Mouse (Mus musculus) liver, embryonic 14.5 days (tissue): ENCODE results near the gene Sec1. TPM values are rescaled to one million over a fixed set of nuclear protein-coding genes. Genes with fewer than 3 reads are reported as not detected.

Experiments used
- ATAC-seq: fragments of 200-750 bp; cut with Nextera tagmentation; 2 replicates; pipeline ENCODE4 v1.8.0; 2017; ENCODE audit warnings: moderate number of reproducible peaks, mild to moderate bottlenecking, moderate library complexity; ENCODE audit not compliant: insufficient read depth
- DNase-seq, 3 experiments: peaks; one replicate each; pipeline ENCODE4 v3.0.0-alpha.2; 2012 to 2013; ENCODE audit warnings: low read depth in 3 of 3, low spot score in 3 of 3
- H3K27ac ChIP-seq: fragments of 300-500 bp; sonication (generic); 2 replicates; pipeline ENCODE4 v1.5.1; 2014; ENCODE audit warnings: moderate library complexity, mild to moderate bottlenecking, control low read depth, inconsistent platforms
- H3K27me3 ChIP-seq: fragments of 300-500 bp; sonication (generic); 2 replicates; pipeline ENCODE4 v1.6.1; 2014; ENCODE audit warnings: mild to moderate bottlenecking, low read length, moderate library complexity; ENCODE audit not compliant: control insufficient read depth, insufficient read depth
- H3K36me3 ChIP-seq: fragments of 300-500 bp; sonication (generic); replicated peaks from 2 replicates; pipeline ENCODE4 v1.6.1; 2014; ENCODE audit warnings: low read depth; ENCODE audit not compliant: control insufficient read depth, insufficient read depth
- H3K4me1 ChIP-seq, 2 experiments: fragments of 200-500 bp in 1 of 2; fragments of 300-500 bp in 1 of 2; sonication (generic) in 1 of 2; replicated peaks; 2 replicates each; pipeline ENCODE4 v1.6.1; 2012 to 2014; ENCODE audit warnings: antibody characterized with exemption in 1 of 2, inconsistent platforms in 1 of 2, low read length in 1 of 2; ENCODE audit not compliant: control insufficient read depth in 2 of 2, insufficient read depth in 2 of 2
- H3K4me2 ChIP-seq: fragments of 300-500 bp; sonication (generic); 2 replicates; pipeline ENCODE4 v1.6.1; 2014; ENCODE audit warnings: low read depth, mild to moderate bottlenecking, control low read depth, moderate library complexity
- H3K4me3 ChIP-seq, 2 experiments: fragments of 200-500 bp in 1 of 2; fragments of 300-500 bp in 1 of 2; sonication (generic) in 1 of 2; 2 replicates each; pipeline ENCODE4 v1.5.1; 2012 to 2014; ENCODE audit warnings: low read depth in 2 of 2, low read length in 2 of 2, mild to moderate bottlenecking in 2 of 2, control low read depth in 1 of 2, inconsistent platforms in 1 of 2, moderate library complexity in 1 of 2; ENCODE audit not compliant: insufficient read depth in 1 of 2
- H3K9ac ChIP-seq: fragments of 300-500 bp; sonication (generic); replicated peaks from 2 replicates; pipeline ENCODE4 v1.6.1; 2014; ENCODE audit warnings: mild to moderate bottlenecking, control low read depth, moderate library complexity
- H3K9me3 ChIP-seq: fragments of 300-500 bp; sonication (generic); 2 replicates; pipeline ENCODE4 v1.6.1; 2016; ENCODE audit warnings: low read length, mixed read lengths; ENCODE audit not compliant: control insufficient read depth
- CTCF ChIP-seq: IDR thresholded peaks from 2 replicates; pipeline ENCODE4 v1.5.1; 2016; ENCODE audit warnings: antibody characterized with exemption, low read depth, control low read depth
- EP300 ChIP-seq: IDR thresholded peaks from 2 replicates; pipeline ENCODE4 v1.6.1; 2016; ENCODE audit warnings: antibody characterized with exemption, low read depth
- WGBS: fragments of 180-500 bp; shearing (Covaris S2); extraction: QIAGEN DNeasy Blood & Tissue Kit; methylation state at CpG from one replicate; pipeline ENCODE4 v1.1.7; 2014; ENCODE audit not compliant: insufficient replicate concordance; 5-methylcytosine and 5-hydroxymethylcytosine counted together
- polyA plus RNA-seq, 2 experiments: library from polyadenylated mRNA; depleted of rRNA in 1 of 2; stranded (reverse) in 1 of 2; unstranded in 1 of 2; fragments of >200 nt; fragmentation: Nextera tagmentation in 1 of 2; extraction: Ambion mirVana in 1 of 2; gene quantifications; 2 replicates each; pipeline versions ENCODE4 v1.2.1 to v1.2.3; 2012 to 2014

The Sec1 gene
- polyA plus RNA-seq, 2 experiments = 0.02 TPM; not detected in 1

GRCm38 (mm10) chr7:45702809-45703520, 8.8 kb upstream of the Sec1 start:
- H3K9ac ChIP-seq = no peak overlapping the region

GRCm38 (mm10) chr7:45702316-45702715, 8.1 kb upstream of the Sec1 start:
- no peak overlapping the region for H3K27ac ChIP-seq
- H3K9me3 ChIP-seq = no peaks in the 10 kb centered on the region
- ATAC-seq (no peak), DNase-seq (no peak)
- H3K4me3 ChIP-seq = no peak overlapping the region
- H3K4me2 ChIP-seq = no peak overlapping the region
- H3K36me3 ChIP-seq = no peaks in the 10 kb centered on the region
- peaks cover 31% of the 10 kb centered on the region for H3K27me3 ChIP-seq
- 76% methylated on average over 11 of the region's 11 CpGs for WGBS
- no peak for TF ChIP-seq EP300
- TF ChIP-seq CTCF = no peak
- no peak overlapping the region for H3K9ac ChIP-seq
- H3K4me1 ChIP-seq = peaks cover 21 to 23% of the 10 kb centered on the region in 2 experiments

More at GRCm38 (mm10) chr7:45702809-45703520, 8.8 kb upstream of the Sec1 start:
- DNase-seq (no peak), ATAC-seq (no peak)
- TF ChIP-seq CTCF = no peak
- no peak for TF ChIP-seq EP300
- H3K9me3 ChIP-seq = no peaks in the 10 kb centered on the region
- H3K4me1 ChIP-seq = peaks cover 26 to 28% of the 10 kb centered on the region in 2 experiments
- no peak overlapping the region for H3K27ac ChIP-seq
- WGBS = 76% methylated on average over 17 of the region's 17 CpGs
- no peaks in the 10 kb centered on the region for H3K36me3 ChIP-seq
- H3K27me3 ChIP-seq = peaks cover 31% of the 10 kb centered on the region
- H3K4me2 ChIP-seq = no peak overlapping the region
- no peak overlapping the region for H3K4me3 ChIP-seq

- Histone ChIP-seq H3K4me2 (no peak overlapping the region), H3K27ac (no peak overlapping the region), H3K4me3 (no peak overlapping the region), H3K36me3 (no peaks in the 10 kb centered on the region), H3K9me3 (no peaks in the 10 kb centered on the region), H3K4me1 (peaks cover 17 to 19% of the 10 kb centered on the region in 2 experiments), H3K27me3 (peaks cover 31% of the 10 kb centered on the region), H3K9ac (no peak overlapping the region)
- TF ChIP-seq CTCF = no peak
- TF ChIP-seq EP300 = no peak
- WGBS = 72% methylated on average over 11 of the region's 11 CpGs
- no peak for DNase-seq
- ATAC-seq = no peak
Measured at GRCm38 (mm10) chr7:45701607-45702006, 7.4 kb upstream of the Sec1 start.

DNA sequence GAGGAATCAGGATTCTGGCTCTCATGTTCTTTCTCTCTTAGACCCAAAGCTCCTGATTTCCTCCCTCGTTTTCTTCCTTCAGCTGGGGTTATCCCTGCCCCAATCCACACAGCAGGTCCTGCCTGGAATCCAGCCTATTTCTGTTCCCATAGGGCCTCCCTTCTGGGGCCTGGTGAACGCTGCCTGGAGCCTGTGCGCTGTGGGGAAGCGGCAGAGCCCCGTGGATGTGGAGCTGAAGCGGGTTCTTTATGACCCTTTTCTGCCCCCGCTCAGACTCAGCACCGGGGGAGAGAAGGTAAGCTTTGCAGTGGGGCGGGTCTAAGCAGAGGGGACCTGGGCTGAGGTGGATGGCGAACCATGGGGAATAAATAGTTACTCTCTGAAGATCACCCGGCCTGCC, 6.9 kb upstream of the Sec1 start:
- no peak for TF ChIP-seq CTCF
- TF ChIP-seq EP300 = no peak
- Histone ChIP-seq H3K36me3 (no peaks in the 10 kb centered on the region), H3K4me2 (no peak overlapping the region), H3K4me1 (peaks cover 15 to 16% of the 10 kb centered on the region in 2 experiments), H3K27ac (no peak overlapping the region), H3K27me3 (peaks cover 31% of the 10 kb centered on the region), H3K9me3 (no peaks in the 10 kb centered on the region), H3K9ac (no peak overlapping the region), H3K4me3 (no peak overlapping the region)
- no peak for ATAC-seq
- 32% methylated on average over 11 of the region's 11 CpGs for WGBS
- DNase-seq = no peak

DNA sequence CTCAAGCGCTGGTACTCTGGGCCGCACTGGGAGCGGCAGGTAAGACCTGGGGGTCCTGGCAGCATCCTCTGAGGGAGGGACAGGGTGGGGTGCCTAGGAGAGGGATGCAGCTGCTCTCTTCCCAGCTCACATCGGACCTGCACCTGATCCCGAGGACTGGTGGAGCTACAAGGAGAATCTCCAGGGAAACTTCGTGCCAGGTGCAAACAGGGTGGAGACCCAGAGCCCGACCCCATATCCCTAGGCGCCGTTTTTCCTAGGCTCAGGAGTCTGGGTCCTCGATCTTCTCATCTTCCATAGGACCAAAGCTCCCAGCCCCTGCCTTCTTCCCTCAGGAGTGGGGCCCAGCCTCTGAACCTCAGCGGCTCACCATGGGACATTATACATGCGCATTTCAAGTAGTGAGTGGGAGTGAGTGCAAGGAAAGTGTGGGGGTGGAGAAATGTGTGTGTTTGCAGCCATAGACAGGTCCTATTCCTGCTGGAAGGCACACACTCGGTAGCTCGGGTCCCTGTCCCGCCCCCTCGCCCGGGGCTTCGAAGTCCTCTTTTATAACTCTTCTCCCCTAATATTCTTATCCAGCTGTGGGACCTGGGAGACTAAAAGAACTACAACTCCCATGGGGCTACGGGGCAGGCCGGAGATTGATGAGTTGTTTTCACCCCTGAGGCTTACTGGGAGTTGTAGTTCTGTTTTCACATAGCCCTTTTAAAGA, 6.3 kb upstream of the Sec1 start:
- Histone ChIP-seq H3K4me2 (peak overlapping the region; percentile 36), H3K9ac (no peak overlapping the region), H3K9me3 (no peaks in the 10 kb centered on the region), H3K27ac (no peak overlapping the region), H3K4me1 (peaks cover 9 to 10% of the 10 kb centered on the region in 2 experiments), H3K4me3 (no peak overlapping the region), H3K36me3 (no peaks in the 10 kb centered on the region), H3K27me3 (peaks cover 31% of the 10 kb centered on the region)
- no peak for DNase-seq
- TF ChIP-seq CTCF (no peak), EP300 (no peak)
- 1% methylated on average over 20 of the region's 20 CpGs for WGBS
- ATAC-seq = no peak
